Mouse (Mus musculus) urinary bladder, adult 18-20 months (tissue): ENCODE data around the gene 4933406M09Rik.

Experiments
- DNase-seq, 2 experiments: peaks; one replicate each; pipeline ENCODE4 v3.0.0; 2022; ENCODE audit warnings: low spot score in 2 of 2, mixed read lengths in 2 of 2

The 4933406M09Rik gene

GRCm38 (mm10) chr1:134381051-134381450, 4.7 kb upstream of the 4933406M09Rik start:
- DNase-seq = no peak

- no peak for DNase-seq
Observed at GRCm38 (mm10) chr1:134381795-134382625, 3.7 kb upstream of the 4933406M09Rik start.

GRCm38 (mm10) chr1:134384581-134384980, 1.2 kb upstream of the 4933406M09Rik start:
- no peak for DNase-seq

GRCm38 (mm10) chr1:134385176-134385575, 564 bp upstream of the 4933406M09Rik start:
- no peak for DNase-seq

- DNase-seq = no peak
Observed at GRCm38 (mm10) chr1:134393827-134394226, 8.1 kb downstream of the 4933406M09Rik start.

- no peak for DNase-seq
Observed at GRCm38 (mm10) chr1:134398210-134398609, 12.5 kb downstream of the 4933406M09Rik start.

- DNase-seq = no peak
Observed at GRCm38 (mm10) chr1:134399735-134400134, 14.0 kb downstream of the 4933406M09Rik start.

GRCm38 (mm10) chr1:134405509-134406413, 20.0 kb downstream of the 4933406M09Rik start, which contains the start of gene Cyb5r1:
Gene Cyb5r1, plus strand, starts transcription at chr1:134405559.
- DNase-seq = peak; percentile 60 to 81

GRCm38 (mm10) chr1:134406414-134406771, 20.7 kb downstream of the 4933406M09Rik start:
- DNase-seq = no peak

GRCm38 (mm10) chr1:134408080-134408479, 22.3 kb downstream of the 4933406M09Rik start:
- DNase-seq = no peak

- DNase-seq = no peak
Observed at GRCm38 (mm10) chr1:134411706-134412629, 26.2 kb downstream of the 4933406M09Rik start.

- DNase-seq = no peak
Observed at GRCm38 (mm10) chr1:134414038-134414437, 28.3 kb downstream of the 4933406M09Rik start.

- no peak for DNase-seq
Observed at GRCm38 (mm10) chr1:134414501-134415167, 28.9 kb downstream of the 4933406M09Rik start.

GRCm38 (mm10) chr1:134415168-134415831, 29.6 kb downstream of the 4933406M09Rik start, which contains the start of gene Adipor1:
Gene Adipor1, plus strand, starts transcription at chr1:134415378.
- DNase-seq = peak; percentile 88 to 96

GRCm38 (mm10) chr1:134418414-134418975, 32.8 kb downstream of the 4933406M09Rik start:
- DNase-seq = no peak

GRCm38 (mm10) chr1:134419176-134419575, 33.4 kb downstream of the 4933406M09Rik start:
- DNase-seq = no peak

GRCm38 (mm10) chr1:134419751-134420458, 34.2 kb downstream of the 4933406M09Rik start:
- no peak for DNase-seq

- no peak for DNase-seq
Observed at GRCm38 (mm10) chr1:134423911-134424310, 38.2 kb downstream of the 4933406M09Rik start.

GRCm38 (mm10) chr1:134426289-134426688, 40.5 kb downstream of the 4933406M09Rik start:
- DNase-seq = no peak
